Mouse (Mus musculus): Measurements from ENCODE around the gene Drg1. TPM values are rescaled to one million over a fixed set of nuclear protein-coding genes. Genes with fewer than 3 reads are reported as not detected.

Gene Drg1
- total RNA-seq (2014; rRNA removed) (62.3 and 73.1 TPM in 2 replicates), polyA plus RNA-seq (2015; fragmentation: Nextera tagmentation; extraction: Ambion mirVana) (176 and 186 TPM in 2 replicates)

DNA sequence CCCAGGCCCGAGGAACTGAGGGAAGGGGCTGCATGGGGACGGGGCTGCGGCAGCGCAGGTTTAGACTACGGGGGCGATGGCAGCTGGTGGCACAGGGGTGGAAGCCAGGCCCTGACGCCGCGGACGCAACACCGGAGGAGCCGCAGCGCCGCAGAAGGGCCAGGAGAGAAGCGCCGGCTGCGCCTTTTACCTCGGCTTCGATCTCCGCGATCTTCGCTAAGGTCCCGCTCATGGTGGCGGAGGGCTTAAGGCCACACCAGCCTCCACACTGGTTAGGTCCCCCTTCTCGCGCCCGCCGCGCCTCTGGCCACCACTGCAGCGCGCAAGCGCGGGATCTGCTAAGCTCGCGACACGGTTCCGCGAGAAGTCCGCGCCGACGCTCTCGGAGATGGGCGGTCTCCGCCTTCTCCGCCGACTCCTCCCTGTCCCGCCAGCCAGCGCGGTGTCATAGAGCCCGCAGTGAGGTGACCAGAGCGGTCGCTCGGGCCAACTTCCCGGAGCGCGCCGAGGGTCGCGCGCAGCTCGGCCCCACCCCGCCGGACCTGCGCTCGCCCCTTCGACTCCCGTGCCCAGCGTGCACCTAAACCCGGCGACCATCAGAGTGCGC lies at the start of gene Drg1:
Gene Drg1 (minus strand): TSS at position 337 of the 607 bp plus-strand sequence.
- H3K9me3 ChIP-seq (ENCODE audit: low read length): no peaks in the 10 kb centered on the region
- H3K4me2 ChIP-seq (ENCODE audit: low read depth, low read length): peak within 1 kb of the TSS; percentile 76
- no peaks in the 10 kb centered on the region for H3K27me3 ChIP-seq (ENCODE audit: insufficient read depth, low read length)
- under 1% methylated on average over 66 of the region's 72 CpGs for WGBS
- TF ChIP-seq CTCF (IDR thresholded peaks at IDR 0.05; ENCODE audit: low read depth): no peak
- H3K36me3 ChIP-seq (ENCODE audit: insufficient read depth, low read length): peaks cover 14% of the 10 kb centered on the region
- peak within 1 kb of the TSS; percentile 68 for H3K4me3 ChIP-seq (ENCODE audit: low read length)
- H3K27ac ChIP-seq: peak within 1 kb of the TSS; percentile 89
- peaks cover 4% of the 10 kb centered on the region; the same call in 1 of the 2 replicates for H3K4me1 ChIP-seq (ENCODE audit: insufficient read depth, low read length)
- ATAC-seq (peak; percentile 99), DNase-seq (ENCODE audit: low spot score) (peak; percentile 99)
- peak within 1 kb of the TSS; percentile 92 for H3K9ac ChIP-seq (replicated peaks; ENCODE audit: low read length)

DNA sequence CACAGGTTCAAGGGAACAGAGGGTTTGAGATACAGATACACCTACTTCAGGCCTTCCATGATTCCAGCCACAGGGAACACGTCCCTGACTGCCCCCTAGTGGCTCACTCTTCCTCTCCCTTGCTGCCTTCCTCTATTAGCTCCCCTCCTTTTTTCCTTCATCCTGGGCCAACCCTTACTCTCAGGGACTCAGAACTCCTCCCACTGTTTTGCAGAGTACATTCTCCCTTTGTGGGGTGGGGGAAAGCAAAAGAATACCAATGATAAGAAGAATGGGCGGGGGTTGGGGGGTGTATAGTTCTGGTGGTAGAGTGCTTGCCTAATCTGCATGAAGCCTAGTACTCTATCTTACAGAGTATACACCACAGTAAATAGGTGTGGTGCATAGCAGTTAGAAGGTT lies 47.9 kb upstream of the Drg1 start:
- ATAC-seq: peak; percentile 68

GRCm38 (mm10) chr11:3313294-3313693 lies 47.1 kb upstream of the Drg1 start:
- no peak overlapping the region for H3K27ac ChIP-seq
- no peak for TF ChIP-seq CTCF (IDR thresholded peaks at IDR 0.05; ENCODE audit: low read depth)
- 90% methylated on average over 1 of the region's 1 CpGs for WGBS
- H3K9ac ChIP-seq (replicated peaks; ENCODE audit: low read length): no peak overlapping the region
- ATAC-seq (no peak), DNase-seq (ENCODE audit: low spot score) (no peak)
- H3K4me3 ChIP-seq (ENCODE audit: low read length): no peak overlapping the region
- H3K27me3 ChIP-seq (ENCODE audit: insufficient read depth, low read length): no peaks in the 10 kb centered on the region
- no peak overlapping the region for H3K4me2 ChIP-seq (ENCODE audit: low read depth, low read length)
- H3K36me3 ChIP-seq (ENCODE audit: insufficient read depth, low read length): peaks cover 38% of the 10 kb centered on the region
- H3K9me3 ChIP-seq (ENCODE audit: low read length): no peaks in the 10 kb centered on the region
- no peaks in the 10 kb centered on the region for H3K4me1 ChIP-seq (ENCODE audit: insufficient read depth, low read length)

More for the DNA sequence above, 47.9 kb upstream of the Drg1 start:
- peak; percentile 78 for TF ChIP-seq CTCF (IDR thresholded peaks at IDR 0.05; ENCODE audit: low read depth)
- 29% methylated on average over 2 of the region's 2 CpGs for WGBS
- Histone ChIP-seq H3K9ac (replicated peaks; ENCODE audit: low read length) (no peak overlapping the region), H3K4me1 (ENCODE audit: insufficient read depth, low read length) (no peaks in the 10 kb centered on the region), H3K27ac (no peak overlapping the region), H3K9me3 (ENCODE audit: low read length) (no peaks in the 10 kb centered on the region), H3K4me3 (ENCODE audit: low read length) (no peak overlapping the region), H3K27me3 (ENCODE audit: insufficient read depth, low read length) (no peaks in the 10 kb centered on the region), H3K4me2 (ENCODE audit: low read depth, low read length) (no peak overlapping the region), H3K36me3 (ENCODE audit: insufficient read depth, low read length) (peaks cover 30% of the 10 kb centered on the region)
- peak; percentile 69 for DNase-seq (ENCODE audit: low spot score)

DNA sequence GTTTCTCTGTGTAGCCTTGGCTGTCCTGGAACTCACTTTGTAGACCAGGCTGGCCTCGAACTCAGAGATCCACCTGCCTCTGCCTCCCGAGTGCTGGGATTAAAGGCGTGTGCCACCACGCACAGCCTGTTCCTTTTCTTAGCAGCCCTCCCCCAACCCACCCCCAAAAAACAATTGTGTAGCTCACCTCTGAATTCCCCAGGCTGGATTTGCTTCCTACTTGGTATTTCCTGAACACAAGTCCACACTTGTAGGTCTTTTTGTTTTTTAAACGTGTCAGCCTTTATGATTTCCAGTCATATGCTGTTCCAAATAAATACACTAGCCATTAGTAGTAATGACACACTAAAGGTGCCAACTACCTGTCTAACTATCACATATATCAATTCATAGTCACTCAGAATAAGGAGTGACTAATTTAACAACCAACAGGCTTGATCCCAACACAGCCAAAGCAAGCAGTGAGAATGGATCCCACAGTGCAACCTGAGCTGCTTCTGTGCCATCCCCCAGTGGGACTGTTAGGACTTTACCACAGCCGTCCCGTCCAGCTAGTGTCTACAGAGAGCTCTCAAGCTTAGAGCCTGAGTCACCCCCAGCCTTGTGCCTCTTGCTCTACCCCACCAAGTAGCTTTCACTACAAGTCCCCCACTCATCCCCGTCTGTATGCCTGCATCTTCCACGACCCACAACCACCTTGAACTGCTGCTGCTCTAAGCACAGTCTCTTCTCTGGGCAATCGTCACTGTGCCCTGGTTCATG lies 45.6 kb upstream of the Drg1 start:
- Histone ChIP-seq H3K9me3 (ENCODE audit: low read length) (no peaks in the 10 kb centered on the region), H3K27me3 (ENCODE audit: insufficient read depth, low read length) (no peaks in the 10 kb centered on the region), H3K27ac (no peak overlapping the region), H3K9ac (replicated peaks; ENCODE audit: low read length) (no peak overlapping the region), H3K36me3 (ENCODE audit: insufficient read depth, low read length) (peaks cover 54% of the 10 kb centered on the region), H3K4me3 (ENCODE audit: low read length) (no peak overlapping the region), H3K4me2 (ENCODE audit: low read depth, low read length) (no peak overlapping the region), H3K4me1 (ENCODE audit: insufficient read depth, low read length) (no peaks in the 10 kb centered on the region)
- TF ChIP-seq CTCF (IDR thresholded peaks at IDR 0.05; ENCODE audit: low read depth): no peak
- WGBS: 87% methylated on average over 10 of the region's 10 CpGs
- ATAC-seq: no peak
- DNase-seq (ENCODE audit: low spot score): no peak

DNA sequence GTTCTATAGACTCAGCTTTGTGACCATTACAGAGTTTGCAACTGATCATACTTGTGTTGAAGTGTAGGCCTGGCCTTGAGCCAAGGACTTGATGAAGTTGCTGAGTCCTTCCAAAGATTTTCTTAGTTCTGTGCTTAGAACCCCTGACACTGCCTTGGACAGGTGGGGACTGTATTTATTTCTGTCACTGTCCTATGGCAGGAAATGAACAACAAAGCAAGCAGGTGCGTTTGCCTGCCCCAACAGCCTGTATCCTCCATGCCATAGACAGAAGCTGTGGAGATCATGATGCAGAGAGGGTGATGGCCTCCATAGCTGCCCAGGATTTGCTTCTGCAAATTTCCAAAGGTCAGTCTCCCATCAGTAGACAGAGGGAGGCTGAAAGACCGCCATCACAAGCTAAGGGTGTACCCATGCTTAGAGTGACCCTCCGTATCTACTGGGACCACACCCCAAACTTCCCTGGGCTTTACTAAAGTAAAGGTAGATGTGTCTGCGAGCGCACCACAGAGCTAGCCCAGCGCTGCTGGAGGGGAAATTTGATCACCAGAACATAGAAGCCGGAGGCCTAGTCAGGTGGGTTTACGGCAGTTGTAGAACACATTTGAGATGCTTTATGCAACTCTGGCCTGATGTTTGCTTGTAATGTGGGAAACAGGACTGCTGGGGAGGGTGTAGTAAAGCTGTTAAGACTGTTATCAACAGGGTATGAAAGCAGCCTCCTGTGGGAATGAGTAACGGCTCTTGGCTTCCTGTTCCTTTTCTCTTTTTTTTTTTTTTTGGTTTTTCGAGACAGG lies 44.8 kb upstream of the Drg1 start:
- H3K27me3 ChIP-seq (ENCODE audit: insufficient read depth, low read length): no peaks in the 10 kb centered on the region
- DNase-seq (ENCODE audit: low spot score): no peak
- H3K27ac ChIP-seq: no peak overlapping the region
- no peaks in the 10 kb centered on the region for H3K9me3 ChIP-seq (ENCODE audit: low read length)
- no peaks in the 10 kb centered on the region for H3K4me1 ChIP-seq (ENCODE audit: insufficient read depth, low read length)
- ATAC-seq: no peak
- 91% methylated on average over 9 of the region's 10 CpGs for WGBS
- peaks cover 61% of the 10 kb centered on the region for H3K36me3 ChIP-seq (ENCODE audit: insufficient read depth, low read length)
- TF ChIP-seq CTCF (IDR thresholded peaks at IDR 0.05; ENCODE audit: low read depth): no peak
- H3K9ac ChIP-seq (replicated peaks; ENCODE audit: low read length): no peak overlapping the region
- no peak overlapping the region for H3K4me3 ChIP-seq (ENCODE audit: low read length)
- no peak overlapping the region for H3K4me2 ChIP-seq (ENCODE audit: low read depth, low read length)

- no peak for ATAC-seq
- 88% methylated on average over 4 of the region's 4 CpGs for WGBS
- Histone ChIP-seq H3K27me3 (ENCODE audit: insufficient read depth, low read length) (no peaks in the 10 kb centered on the region), H3K4me2 (ENCODE audit: low read depth, low read length) (no peak overlapping the region), H3K9me3 (ENCODE audit: low read length) (no peaks in the 10 kb centered on the region), H3K9ac (replicated peaks; ENCODE audit: low read length) (no peak overlapping the region), H3K27ac (no peak overlapping the region), H3K36me3 (ENCODE audit: insufficient read depth, low read length) (peaks cover 69% of the 10 kb centered on the region), H3K4me3 (ENCODE audit: low read length) (no peak overlapping the region), H3K4me1 (ENCODE audit: insufficient read depth, low read length) (no peaks in the 10 kb centered on the region)
- DNase-seq (ENCODE audit: low spot score): no peak
- no peak for TF ChIP-seq CTCF (IDR thresholded peaks at IDR 0.05; ENCODE audit: low read depth)
Observed at GRCm38 (mm10) chr11:3309884-3310283, 43.7 kb upstream of the Drg1 start.

All from hindbrain, postnatal 0 days (tissue).